Mouse (Mus musculus): ENCODE results near the gene Hdac9.
"Not testable (repeated sequence)": the region's sequence is repeated elsewhere in the genome, so short reads cannot be mapped to it uniquely, and the experiment has no call there.

The Hdac9 gene

DNA sequence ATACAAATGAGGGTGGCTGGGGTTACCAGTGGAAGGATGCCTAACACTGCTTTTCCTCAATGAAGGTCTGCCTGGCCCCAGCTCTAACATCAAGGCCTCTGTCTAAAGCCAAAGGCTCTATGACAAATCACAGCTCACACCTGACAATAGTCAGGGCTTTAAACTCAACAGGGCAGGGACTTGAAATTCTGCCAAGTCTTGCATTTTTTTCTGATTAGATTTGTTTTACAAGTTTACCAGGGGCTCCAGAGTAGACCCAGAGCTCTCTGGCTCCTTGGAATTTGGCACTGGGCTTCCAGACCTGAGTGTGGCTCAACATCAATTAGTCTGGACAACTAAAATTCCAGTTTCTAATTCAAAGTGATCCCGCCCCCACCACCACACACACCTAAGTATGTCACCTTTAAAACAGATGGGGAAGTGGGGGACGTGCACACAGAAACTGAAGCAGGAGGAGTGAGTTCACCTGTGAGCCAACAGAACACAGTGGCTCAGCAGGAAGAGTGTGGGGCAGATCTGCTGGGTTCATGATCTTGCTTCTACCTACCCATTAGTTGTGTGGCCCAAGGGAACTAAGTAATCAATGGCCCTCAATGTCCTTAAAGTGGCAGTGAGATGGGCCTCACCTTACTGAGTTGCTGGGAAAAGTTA is 829.5 kb downstream of the Hdac9 start:
- DNase-seq (ENCODE audit: low read depth, low spot score) = no peak

DNA sequence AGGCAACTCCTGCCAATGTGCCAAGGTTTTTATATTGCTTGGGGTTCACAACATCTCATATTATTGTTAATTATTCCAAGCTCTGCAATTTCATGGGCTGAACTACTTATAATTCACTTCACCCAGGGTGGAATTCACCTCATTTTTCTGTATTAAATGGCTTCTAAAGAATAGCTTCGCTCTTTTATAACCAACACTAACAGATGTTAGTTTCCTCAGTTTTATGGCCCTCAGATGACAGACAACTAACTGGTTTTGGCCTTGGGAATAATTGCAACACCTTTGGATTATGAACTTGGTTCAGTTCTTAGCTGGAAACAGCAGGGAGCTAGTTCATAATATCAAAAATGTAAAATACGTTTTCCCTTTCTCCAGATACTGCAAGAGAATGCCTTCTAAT is 839.9 kb downstream of the Hdac9 start:
- DNase-seq (ENCODE audit: low read depth, low spot score) = no peak

DNA sequence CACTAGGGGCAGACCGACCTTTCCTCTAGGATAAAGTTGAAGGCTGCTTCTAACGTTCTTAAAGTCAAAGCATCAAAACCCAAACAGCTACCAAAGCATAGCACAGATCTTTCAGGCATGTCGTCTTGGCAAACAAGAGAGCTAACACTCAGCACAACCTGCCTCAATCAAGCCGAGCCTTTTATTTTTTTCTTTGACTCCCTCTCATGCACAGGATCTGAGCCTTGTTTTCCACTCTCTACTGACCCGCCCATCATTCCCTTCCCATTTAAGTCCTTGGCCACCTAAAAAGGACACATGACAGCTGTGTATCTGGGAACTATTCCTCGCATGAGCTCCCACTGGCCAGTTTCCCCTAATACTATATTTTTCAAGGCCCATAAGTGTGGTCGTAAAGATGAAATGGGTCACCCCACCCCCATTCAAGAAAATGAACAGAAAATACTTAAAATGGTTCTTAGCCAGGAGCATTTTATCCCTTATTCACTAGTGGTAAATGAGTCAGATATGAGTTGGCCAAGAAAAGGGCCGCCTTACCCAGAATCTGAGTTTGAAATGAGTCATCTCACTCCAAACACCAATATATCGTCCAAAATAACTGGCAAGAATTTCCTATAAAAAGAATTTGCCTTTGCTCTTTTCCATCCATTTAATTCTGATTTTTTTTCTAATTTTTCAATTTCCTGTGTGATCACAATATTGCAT is 840.9 kb downstream of the Hdac9 start:
- peak; percentile 93 for DNase-seq (ENCODE audit: low read depth, low spot score)

DNA sequence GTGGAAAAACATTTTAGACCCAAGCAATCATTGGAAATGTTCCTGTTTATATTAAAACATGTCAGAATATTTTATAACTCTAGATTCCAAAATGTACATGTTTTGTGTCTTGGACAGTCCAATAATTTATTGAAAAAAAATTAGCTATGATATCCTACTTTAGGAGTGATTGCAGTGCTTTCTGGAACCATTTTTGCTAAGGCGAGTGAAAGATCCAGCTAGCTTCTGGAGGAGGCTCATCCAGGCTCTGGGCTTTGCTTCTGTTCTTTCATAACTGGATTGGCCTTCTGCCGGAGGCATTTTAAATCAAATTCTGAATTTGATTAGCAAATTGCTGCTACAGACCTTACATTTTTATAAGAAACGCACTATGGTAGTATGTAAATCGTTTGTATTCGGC is 864.4 kb downstream of the Hdac9 start:
- DNase-seq (ENCODE audit: low read depth, low spot score) = no peak

DNA sequence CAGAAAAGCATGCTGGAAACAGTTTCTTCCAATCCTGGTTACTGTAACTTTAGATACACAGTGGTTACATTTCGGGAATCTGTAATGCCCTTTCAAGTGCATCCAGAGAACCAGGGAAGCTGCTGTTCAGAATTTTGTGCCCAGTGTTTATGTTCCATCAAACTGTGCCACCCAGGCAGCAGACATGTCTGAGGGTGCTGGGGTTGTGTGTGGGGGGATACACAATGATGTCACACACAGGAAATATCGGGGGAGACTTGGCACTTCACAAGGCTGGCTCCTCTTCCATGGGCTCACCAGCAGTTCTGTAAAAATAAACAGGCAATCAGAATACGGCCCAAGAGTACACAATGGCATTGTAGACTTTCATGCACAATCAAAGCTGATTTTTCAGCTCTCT is 864.9 kb downstream of the Hdac9 start:
- DNase-seq (ENCODE audit: low read depth, low spot score) = no peak

DNA sequence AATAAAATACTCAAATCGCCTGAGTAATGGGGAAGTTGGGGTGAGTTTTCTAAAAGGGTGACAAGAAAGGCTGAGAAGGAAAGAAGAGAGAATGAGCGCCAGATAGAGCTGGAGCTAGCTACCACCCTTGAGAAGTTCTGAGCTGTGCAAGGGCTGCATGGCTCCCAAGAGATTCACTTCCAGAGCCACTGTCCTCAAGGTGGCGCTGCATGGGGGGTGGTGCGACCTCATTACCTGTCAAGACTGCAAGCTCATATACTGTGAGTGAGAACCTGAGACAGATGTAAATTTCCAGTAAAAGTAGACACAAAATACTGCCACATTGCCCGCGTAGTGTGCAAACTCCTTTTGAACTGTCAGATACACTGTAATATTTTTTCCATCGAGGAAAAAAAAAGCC is 865.8 kb downstream of the Hdac9 start:
- DNase-seq (ENCODE audit: low read depth, low spot score) = peak; percentile 9

DNA sequence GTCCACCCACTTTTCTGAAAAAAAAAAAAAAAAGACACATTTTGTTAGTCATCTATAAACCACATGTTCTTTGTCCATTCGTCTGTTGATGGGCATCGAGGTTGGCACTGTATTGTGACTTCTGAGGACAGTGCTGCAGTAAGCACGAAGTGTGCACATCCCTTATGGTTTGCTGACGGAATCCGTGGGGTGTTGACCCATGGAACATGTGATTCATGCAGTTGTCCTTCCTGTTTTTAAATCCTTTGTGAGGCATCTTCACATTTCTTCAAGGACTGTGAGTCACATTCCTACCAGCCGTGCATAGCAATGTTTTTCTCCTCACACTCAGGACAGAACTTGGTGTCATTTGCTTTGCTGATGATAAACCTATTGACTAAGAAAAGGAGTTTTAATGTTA is 875.9 kb downstream of the Hdac9 start:
- DNase-seq (ENCODE audit: low read depth, low spot score) = peak; percentile 92

DNA sequence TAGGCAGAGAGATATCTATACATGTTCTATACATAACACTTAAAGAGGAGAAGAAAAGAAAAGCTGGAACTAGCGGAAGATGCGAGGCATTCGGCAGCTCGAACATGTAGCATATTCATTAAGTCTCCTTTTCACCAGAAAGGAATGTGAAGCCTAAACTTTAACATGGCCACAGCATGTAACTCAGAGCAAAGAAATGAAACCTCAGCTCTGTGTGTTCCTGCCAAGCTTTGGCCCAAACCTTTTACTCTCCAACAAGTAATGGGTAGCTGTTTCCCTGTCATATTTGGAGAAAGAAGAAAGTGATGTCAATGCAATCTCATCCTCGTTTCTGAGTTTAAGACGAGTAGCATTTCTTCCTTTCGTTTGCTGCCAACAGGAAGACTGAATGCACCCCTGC is 876.8 kb downstream of the Hdac9 start:
- DNase-seq (ENCODE audit: low read depth, low spot score) = peak; percentile 79

DNA sequence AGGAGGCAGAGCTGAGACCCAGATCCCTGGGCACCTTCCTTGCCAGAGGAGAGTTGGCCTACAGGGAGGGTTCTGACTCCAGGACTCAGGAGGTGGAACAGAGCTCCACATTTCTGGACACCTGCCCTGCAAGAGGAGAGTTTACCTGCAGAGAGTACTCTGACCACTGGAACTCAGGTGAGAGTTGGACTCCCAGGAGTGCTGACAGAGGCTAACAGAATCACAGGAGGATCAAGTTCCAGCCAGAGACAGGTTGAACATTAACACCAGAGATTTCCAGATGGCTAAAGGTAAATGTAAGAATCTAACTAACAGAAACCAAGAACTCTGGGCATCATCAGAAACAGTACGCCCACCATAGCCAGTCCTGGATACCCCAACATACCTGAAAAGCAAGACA is 907.1 kb downstream of the Hdac9 start:
- not testable (repeated sequence) for DNase-seq (ENCODE audit: low read depth, low spot score)

All from 3T3-L1 (cell line).